Mouse (Mus musculus) small intestine, adult 2 months (tissue): ENCODE measurements around the gene Prps1l3.

Experiments
- CTCF ChIP-seq: fragments of 200-500 bp; IDR thresholded peaks from 2 replicates; pipeline ENCODE4 v1.5.1; 2012; ENCODE audit warnings: low read depth, mild to moderate bottlenecking, control low read depth, inconsistent platforms, low read length, moderate library complexity, mixed read lengths; ENCODE audit not compliant: insufficient replicate concordance, insufficient read length; ENCODE audit errors: extremely low read depth
- POLR2A ChIP-seq: fragments of 200-500 bp; IDR thresholded peaks from 2 replicates; pipeline ENCODE4 v1.6.1; 2012; ENCODE audit warnings: low read depth, mild to moderate bottlenecking, control low read depth, inconsistent platforms, low read length, moderate library complexity

DNA sequence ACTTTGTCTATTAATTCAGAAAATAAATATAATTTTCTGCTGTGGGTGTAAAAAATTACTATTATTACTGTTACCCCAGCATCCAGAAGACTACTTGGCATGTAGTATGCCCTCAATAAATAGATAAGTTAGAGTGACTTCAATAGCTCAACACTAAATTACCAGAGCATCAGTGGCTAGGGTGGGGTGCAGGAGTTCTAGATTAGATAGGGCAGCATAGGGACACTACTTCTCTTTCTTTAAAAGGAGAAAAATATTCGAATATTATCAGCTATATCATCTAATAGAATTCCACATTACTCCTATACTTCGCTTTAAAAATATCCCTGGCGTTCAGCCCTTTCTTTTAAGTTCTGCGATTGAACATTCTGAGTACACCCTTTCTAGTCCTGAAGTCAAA is 509 bp upstream of the Prps1l3 start:
- no peak for TF ChIP-seq CTCF
- TF ChIP-seq POLR2A: no peak
